Mouse (Mus musculus) MEL (cell line): ENCODE results near the gene En2.

ENCODE experiments used
- BHLHE40 ChIP-seq: IDR thresholded peaks from 2 replicates; pipeline ENCODE4 v1.6.1; 2012; ENCODE audit warnings: low read depth, mild to moderate bottlenecking, inconsistent platforms, low read length, improper control_type of control experiment, borderline replicate concordance
- CHD1 ChIP-seq: IDR thresholded peaks from 2 replicates; pipeline ENCODE4 v1.6.1; 2012; ENCODE audit warnings: low read depth, mild to moderate bottlenecking, inconsistent platforms, low read length, improper control_type of control experiment
- CTCF ChIP-seq, 3 experiments: IDR thresholded peaks in 2 of 3; conservative IDR thresholded peaks in 1 of 3; 2 replicates each; pipeline ENCODE4 v1.5.1; 2011 to 2012; ENCODE audit warnings: low read length in 3 of 3, low read depth in 2 of 3, mild to moderate bottlenecking in 2 of 3, improper control_type of control experiment in 1 of 3, inconsistent platforms in 1 of 3, mixed read lengths in 1 of 3, moderate library complexity in 1 of 3; ENCODE audit not compliant: control insufficient read depth in 1 of 3, insufficient read depth in 1 of 3, poor library complexity in 1 of 3, severe bottlenecking in 1 of 3
- E2F4 ChIP-seq: IDR thresholded peaks from 2 replicates; pipeline ENCODE4 v1.6.1; 2011; ENCODE audit warnings: low read depth, low read length, improper control_type of control experiment, borderline replicate concordance
- EP300 ChIP-seq, 2 experiments: IDR thresholded peaks; 2 replicates each; pipeline ENCODE4 v1.6.1; 2011; ENCODE audit warnings: improper control_type of control experiment in 2 of 2, low read length in 2 of 2, low read depth in 1 of 2, mild to moderate bottlenecking in 1 of 2
- GATA1 ChIP-seq: IDR thresholded peaks from 2 replicates; pipeline ENCODE4 v1.6.1; 2011; ENCODE audit warnings: low read depth, low read length, improper control_type of control experiment
- KAT2A ChIP-seq: conservative IDR thresholded peaks from 2 replicates; pipeline ENCODE4 v1.6.1; 2012; ENCODE audit warnings: low read depth, low read length, improper control_type of control experiment, inconsistent platforms
- MAX ChIP-seq: IDR thresholded peaks from 2 replicates; pipeline ENCODE4 v1.6.1; 2011; ENCODE audit warnings: low read length, improper control_type of control experiment
- MXI1 ChIP-seq: IDR thresholded peaks from 2 replicates; pipeline ENCODE4 v1.6.1; 2011; ENCODE audit warnings: mild to moderate bottlenecking, low read depth, low read length, improper control_type of control experiment
- POLR2A ChIP-seq, 2 experiments: IDR thresholded peaks; 2 replicates each; pipeline ENCODE4 v1.6.1; 2011 to 2012; ENCODE audit warnings: low read length in 2 of 2, mild to moderate bottlenecking in 2 of 2, control low read depth in 1 of 2, improper control_type of control experiment in 1 of 2, low read depth in 1 of 2, moderate library complexity in 1 of 2; ENCODE audit not compliant: control insufficient read depth in 1 of 2, insufficient read depth in 1 of 2, poor library complexity in 1 of 2

GRCm38 (mm10) chr5:28144555-28144954, 20.9 kb upstream of the En2 start:
- TF ChIP-seq MAX (no peak), POLR2A (IDR thresholded peaks at IDR 0.05; ENCODE audit: control insufficient read depth in 1 of 2, insufficient read depth in 1 of 2, low read depth in 1 of 2, low read length in 2 of 2, poor library complexity in 1 of 2) (no peak), CHD1 (no peak), GATA1 (no peak), EP300 (IDR thresholded peaks at IDR 0.05; ENCODE audit: low read depth in 1 of 2, low read length in 2 of 2) (no peak), CTCF (IDR thresholded peaks at IDR 0.05 in 2 of 3, conservative IDR thresholded peaks at IDR 0.05 in 1 of 3; ENCODE audit: control insufficient read depth in 1 of 3, insufficient read depth in 1 of 3, low read depth in 2 of 3, low read length in 3 of 3, poor library complexity in 1 of 3, severe bottlenecking in 1 of 3) (no peak), MXI1 (no peak), E2F4 (no peak), KAT2A (no peak), BHLHE40 (no peak)
